Mouse (Mus musculus): Measurements from ENCODE around the gene Rabgap1l. TPM values are rescaled to one million over a fixed set of nuclear protein-coding genes. Genes with fewer than 3 reads are reported as not detected.
"Not testable (repeated sequence)": the region's sequence is repeated elsewhere in the genome, so short reads cannot be mapped to it uniquely, and the experiment has no call there.

Gene Rabgap1l
- polyA plus RNA-seq, 1 experiment: 14.2 TPM

DNA sequence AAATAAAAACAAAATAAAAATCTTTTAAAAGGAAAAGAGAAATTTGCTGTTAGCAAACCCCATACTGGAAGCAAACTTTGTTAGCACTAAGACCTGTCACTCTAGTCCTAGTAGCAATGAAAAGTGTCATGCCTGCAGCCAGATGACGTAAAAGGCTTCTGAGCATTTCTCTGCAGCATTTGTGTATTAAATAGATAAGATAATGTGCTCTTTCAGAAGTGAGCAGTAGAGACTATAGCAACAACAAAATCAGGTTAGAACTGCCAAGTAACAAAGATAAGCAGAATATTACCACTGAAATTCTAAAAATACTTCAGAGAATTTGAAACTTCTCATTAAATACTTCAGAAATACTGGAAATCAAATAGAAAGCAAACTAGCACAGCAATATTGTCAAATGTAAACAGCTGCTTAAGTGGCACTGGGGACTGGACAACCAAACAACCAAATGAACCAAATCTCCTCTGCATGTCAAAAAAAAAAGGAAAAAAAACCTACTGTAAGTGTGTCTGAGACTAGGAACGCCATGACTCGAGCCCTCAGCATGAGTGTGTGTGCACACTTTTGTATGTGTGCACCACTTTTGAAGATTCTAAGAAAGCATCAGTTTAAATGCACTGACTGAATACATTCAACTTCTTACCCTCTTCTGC lies 111.5 kb downstream of the Rabgap1l start:
- Histone ChIP-seq H3K36me3 (ENCODE audit: control insufficient read depth, insufficient read depth, low read length) (no peaks in the 10 kb centered on the region), H3K4me3 (ENCODE audit: control insufficient read depth, low read depth, low read length) (no peak overlapping the region), H3K4me1 (ENCODE audit: control insufficient read depth, insufficient read depth, low read length) (no peaks in the 10 kb centered on the region), H3K27ac (ENCODE audit: control insufficient read depth, insufficient read depth, low read depth, low read length) (no peak overlapping the region), H3K27me3 (ENCODE audit: control insufficient read depth, insufficient read depth, low read length) (no peaks in the 10 kb centered on the region)
- no peak for TF ChIP-seq CTCF (IDR thresholded peaks at IDR 0.05; ENCODE audit: control insufficient read depth, insufficient read depth, insufficient replicate concordance, low read depth, low read length)
- no peak for TF ChIP-seq POLR2A (IDR thresholded peaks at IDR 0.05; ENCODE audit: control insufficient read depth, low read depth, low read length)

DNA sequence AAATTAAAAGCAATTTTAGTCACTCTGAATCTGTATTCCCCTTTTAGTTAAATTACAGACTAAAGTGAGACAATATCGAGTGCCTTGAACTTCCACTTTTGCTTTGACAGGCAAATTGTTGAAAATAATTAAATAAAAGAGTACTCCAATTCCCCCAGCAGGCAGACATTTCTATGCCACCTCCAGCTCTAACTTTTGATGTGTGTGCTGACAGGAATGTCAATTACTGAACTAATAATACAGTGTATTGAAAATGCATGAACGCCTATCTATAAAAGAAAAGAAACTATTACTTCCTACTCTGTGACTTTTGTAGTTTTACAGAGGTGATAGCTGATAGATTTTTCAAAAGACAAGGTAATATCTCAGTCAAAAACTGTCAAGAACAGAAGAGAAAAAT lies 118.2 kb downstream of the Rabgap1l start:
- Histone ChIP-seq H3K36me3 (ENCODE audit: control insufficient read depth, insufficient read depth, low read length) (no peaks in the 10 kb centered on the region), H3K4me3 (ENCODE audit: control insufficient read depth, low read depth, low read length) (no peak overlapping the region), H3K27me3 (ENCODE audit: control insufficient read depth, insufficient read depth, low read length) (no peaks in the 10 kb centered on the region), H3K27ac (ENCODE audit: control insufficient read depth, insufficient read depth, low read depth, low read length) (no peak overlapping the region), H3K4me1 (ENCODE audit: control insufficient read depth, insufficient read depth, low read length) (no peaks in the 10 kb centered on the region)
- no peak for TF ChIP-seq CTCF (IDR thresholded peaks at IDR 0.05; ENCODE audit: control insufficient read depth, insufficient read depth, insufficient replicate concordance, low read depth, low read length)
- no peak for TF ChIP-seq POLR2A (IDR thresholded peaks at IDR 0.05; ENCODE audit: control insufficient read depth, low read depth, low read length)

DNA sequence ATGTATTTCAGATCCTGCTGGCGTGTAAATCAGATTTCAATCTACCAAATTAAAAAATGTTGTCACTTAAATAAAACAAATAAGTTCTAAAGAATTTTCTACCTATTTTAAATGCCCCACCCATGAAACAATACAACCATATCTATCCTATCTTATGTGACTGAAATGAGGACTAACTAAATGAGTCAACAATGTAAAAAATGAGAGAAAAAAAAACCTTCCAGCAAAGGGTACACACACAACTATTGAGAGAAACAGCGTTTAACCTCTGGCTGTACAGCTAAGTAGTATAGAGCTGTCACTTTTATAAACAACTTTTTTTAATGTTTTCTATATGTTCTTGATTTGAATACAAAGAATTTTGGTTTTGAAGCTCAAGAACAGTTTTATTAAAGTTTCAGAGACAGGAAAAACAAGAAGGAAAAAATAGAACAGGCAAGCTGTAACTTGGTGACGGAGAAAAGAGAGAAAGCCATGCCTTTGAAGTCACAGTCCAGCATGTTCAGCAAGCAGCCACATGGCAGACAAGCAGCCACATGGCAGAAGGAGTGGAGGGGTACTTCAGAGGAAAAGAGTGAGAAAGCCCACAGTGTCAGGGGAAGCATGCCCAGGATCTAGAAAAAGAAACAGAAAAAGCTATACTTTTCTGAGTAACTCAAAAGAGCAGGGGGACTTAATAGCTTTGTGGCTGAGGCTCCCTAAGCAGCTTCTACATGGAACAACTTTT lies 120.8 kb downstream of the Rabgap1l start:
- H3K27ac ChIP-seq (ENCODE audit: control insufficient read depth, insufficient read depth, low read depth, low read length): no peak overlapping the region
- H3K4me1 ChIP-seq (ENCODE audit: control insufficient read depth, insufficient read depth, low read length): no peaks in the 10 kb centered on the region
- no peaks in the 10 kb centered on the region for H3K27me3 ChIP-seq (ENCODE audit: control insufficient read depth, insufficient read depth, low read length)
- H3K36me3 ChIP-seq (ENCODE audit: control insufficient read depth, insufficient read depth, low read length): no peaks in the 10 kb centered on the region
- no peak for TF ChIP-seq POLR2A (IDR thresholded peaks at IDR 0.05; ENCODE audit: control insufficient read depth, low read depth, low read length)
- TF ChIP-seq CTCF (IDR thresholded peaks at IDR 0.05; ENCODE audit: control insufficient read depth, insufficient read depth, insufficient replicate concordance, low read depth, low read length): no peak
- H3K4me3 ChIP-seq (ENCODE audit: control insufficient read depth, low read depth, low read length): no peak overlapping the region

DNA sequence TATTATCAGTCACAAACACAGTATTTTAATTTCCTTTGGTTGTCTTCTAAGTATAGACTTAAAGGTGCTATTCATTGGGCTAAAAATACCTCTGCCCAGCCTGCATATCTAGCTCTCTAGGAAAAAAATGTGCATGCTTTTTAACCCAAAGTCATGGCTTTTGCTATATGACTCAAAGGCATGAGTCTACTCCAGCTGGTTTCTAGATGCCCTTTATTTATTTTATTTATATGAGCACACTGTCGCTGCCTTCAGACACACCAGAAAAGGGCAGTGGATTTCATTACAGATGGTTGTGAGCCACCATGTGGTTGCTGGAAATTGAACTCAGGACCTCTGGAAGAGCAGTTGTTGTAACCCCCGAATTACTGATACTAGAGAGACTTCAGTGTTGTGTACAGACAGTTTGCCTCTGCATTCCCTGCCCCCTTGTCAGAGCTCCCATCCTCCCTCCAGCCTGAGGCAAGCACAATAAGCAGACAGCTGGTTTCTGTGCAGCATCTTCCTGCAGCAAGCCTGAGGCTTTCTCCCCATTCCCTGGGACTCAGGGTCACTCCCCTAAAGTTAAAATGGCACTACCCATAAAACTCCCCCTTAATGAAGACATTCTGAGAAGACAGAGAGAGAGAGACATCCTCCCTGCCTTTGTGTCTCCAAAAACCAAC lies 137.1 kb downstream of the Rabgap1l start:
- Histone ChIP-seq H3K4me1 (ENCODE audit: control insufficient read depth, insufficient read depth, low read length) (no peaks in the 10 kb centered on the region), H3K36me3 (ENCODE audit: control insufficient read depth, insufficient read depth, low read length) (no peaks in the 10 kb centered on the region), H3K27me3 (ENCODE audit: control insufficient read depth, insufficient read depth, low read length) (no peaks in the 10 kb centered on the region), H3K27ac (ENCODE audit: control insufficient read depth, insufficient read depth, low read depth, low read length) (no peak overlapping the region), H3K4me3 (ENCODE audit: control insufficient read depth, low read depth, low read length) (no peak overlapping the region)
- TF ChIP-seq CTCF (IDR thresholded peaks at IDR 0.05; ENCODE audit: control insufficient read depth, insufficient read depth, insufficient replicate concordance, low read depth, low read length) (no peak), POLR2A (IDR thresholded peaks at IDR 0.05; ENCODE audit: control insufficient read depth, low read depth, low read length) (no peak)

DNA sequence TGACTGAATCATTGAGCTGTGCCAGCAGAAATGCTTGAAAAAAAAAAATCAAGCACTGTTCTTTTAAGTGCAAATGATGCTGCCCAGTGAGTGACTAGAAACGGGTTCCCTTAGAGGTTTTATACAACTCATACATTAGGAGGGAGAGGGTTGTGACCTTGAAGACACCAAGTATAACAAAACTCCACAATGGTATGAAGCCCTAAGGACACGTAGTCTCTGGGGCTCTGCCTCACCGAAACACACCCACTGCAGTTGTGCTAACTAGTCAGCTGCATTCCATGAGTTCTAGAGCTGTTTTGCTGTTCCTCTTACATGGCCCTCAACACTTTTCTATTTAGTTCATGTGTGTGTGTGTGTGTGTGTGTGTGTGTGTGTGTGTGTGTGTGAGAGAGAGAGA lies 141.3 kb downstream of the Rabgap1l start:
- H3K36me3 ChIP-seq (ENCODE audit: control insufficient read depth, insufficient read depth, low read length): no peaks in the 10 kb centered on the region
- no peaks in the 10 kb centered on the region for H3K4me1 ChIP-seq (ENCODE audit: control insufficient read depth, insufficient read depth, low read length)
- no peak overlapping the region for H3K27ac ChIP-seq (ENCODE audit: control insufficient read depth, insufficient read depth, low read depth, low read length)
- H3K27me3 ChIP-seq (ENCODE audit: control insufficient read depth, insufficient read depth, low read length): no peaks in the 10 kb centered on the region
- TF ChIP-seq POLR2A (IDR thresholded peaks at IDR 0.05; ENCODE audit: control insufficient read depth, low read depth, low read length) (no peak), CTCF (IDR thresholded peaks at IDR 0.05; ENCODE audit: control insufficient read depth, insufficient read depth, insufficient replicate concordance, low read depth, low read length) (no peak)
- H3K4me3 ChIP-seq (ENCODE audit: control insufficient read depth, low read depth, low read length): no peak overlapping the region

DNA sequence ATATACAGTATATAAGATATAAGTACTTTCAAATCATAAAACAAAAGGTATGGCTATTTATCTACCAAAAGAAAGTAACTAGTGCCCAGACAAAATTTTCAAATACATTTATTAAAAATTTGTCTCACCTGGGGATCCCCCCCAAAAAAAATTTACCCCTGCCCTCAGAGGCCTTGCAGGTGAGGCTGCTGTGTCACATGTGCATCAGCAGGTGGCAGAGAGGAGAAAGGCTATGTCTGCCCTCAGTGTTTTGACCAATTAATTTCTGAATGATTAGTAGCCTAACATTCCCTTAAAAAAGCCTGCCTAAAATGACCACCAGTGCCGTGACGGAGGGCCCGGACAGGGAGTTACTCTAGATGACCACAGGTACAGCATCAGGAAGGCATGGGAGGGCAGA lies 147.6 kb downstream of the Rabgap1l start:
- Histone ChIP-seq H3K27ac (ENCODE audit: control insufficient read depth, insufficient read depth, low read depth, low read length) (no peak overlapping the region), H3K4me1 (ENCODE audit: control insufficient read depth, insufficient read depth, low read length) (no peaks in the 10 kb centered on the region), H3K4me3 (ENCODE audit: control insufficient read depth, low read depth, low read length) (no peak overlapping the region), H3K27me3 (ENCODE audit: control insufficient read depth, insufficient read depth, low read length) (no peaks in the 10 kb centered on the region), H3K36me3 (ENCODE audit: control insufficient read depth, insufficient read depth, low read length) (no peaks in the 10 kb centered on the region)
- TF ChIP-seq CTCF (IDR thresholded peaks at IDR 0.05; ENCODE audit: control insufficient read depth, insufficient read depth, insufficient replicate concordance, low read depth, low read length) (no peak), POLR2A (IDR thresholded peaks at IDR 0.05; ENCODE audit: control insufficient read depth, low read depth, low read length) (no peak)

DNA sequence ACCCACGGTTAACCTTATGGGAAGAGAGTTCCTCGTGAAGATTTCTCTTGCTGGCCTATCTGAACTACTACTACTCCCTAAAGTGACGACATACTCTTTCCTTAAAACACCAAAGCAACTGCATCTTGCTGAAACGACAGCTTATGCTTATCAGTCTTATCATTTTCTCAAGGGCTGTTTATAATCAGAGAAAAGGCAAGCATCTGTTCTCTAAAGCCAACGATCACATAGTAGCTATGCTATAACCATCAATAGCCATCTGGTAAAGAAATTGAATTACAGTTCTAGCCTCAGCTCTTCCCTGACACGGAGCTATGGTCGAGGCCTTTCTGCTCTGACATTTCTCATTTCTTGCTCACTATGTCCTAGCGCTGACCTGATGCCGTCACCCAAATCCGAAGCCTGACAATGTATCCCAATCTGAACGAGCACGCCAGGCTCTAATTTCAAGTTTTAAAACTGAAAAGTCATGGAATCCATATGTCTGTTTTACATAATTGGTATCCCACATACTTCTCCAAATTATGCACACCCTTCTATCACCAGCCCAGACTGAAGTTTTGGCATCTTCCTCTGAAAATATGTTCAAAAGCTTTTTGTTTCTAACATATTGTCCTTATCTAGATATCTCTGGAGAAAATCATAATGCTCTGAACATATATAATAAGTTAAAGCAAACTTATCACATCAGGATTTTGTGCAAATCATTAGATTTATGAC lies 164.6 kb downstream of the Rabgap1l start:
- H3K36me3 ChIP-seq (ENCODE audit: control insufficient read depth, insufficient read depth, low read length): no peaks in the 10 kb centered on the region
- H3K27ac ChIP-seq (ENCODE audit: control insufficient read depth, insufficient read depth, low read depth, low read length): no peak overlapping the region
- no peaks in the 10 kb centered on the region for H3K27me3 ChIP-seq (ENCODE audit: control insufficient read depth, insufficient read depth, low read length)
- no peak for TF ChIP-seq CTCF (IDR thresholded peaks at IDR 0.05; ENCODE audit: control insufficient read depth, insufficient read depth, insufficient replicate concordance, low read depth, low read length)
- TF ChIP-seq POLR2A (IDR thresholded peaks at IDR 0.05; ENCODE audit: control insufficient read depth, low read depth, low read length): no peak
- H3K4me1 ChIP-seq (ENCODE audit: control insufficient read depth, insufficient read depth, low read length): no peaks in the 10 kb centered on the region
- no peak overlapping the region for H3K4me3 ChIP-seq (ENCODE audit: control insufficient read depth, low read depth, low read length)

DNA sequence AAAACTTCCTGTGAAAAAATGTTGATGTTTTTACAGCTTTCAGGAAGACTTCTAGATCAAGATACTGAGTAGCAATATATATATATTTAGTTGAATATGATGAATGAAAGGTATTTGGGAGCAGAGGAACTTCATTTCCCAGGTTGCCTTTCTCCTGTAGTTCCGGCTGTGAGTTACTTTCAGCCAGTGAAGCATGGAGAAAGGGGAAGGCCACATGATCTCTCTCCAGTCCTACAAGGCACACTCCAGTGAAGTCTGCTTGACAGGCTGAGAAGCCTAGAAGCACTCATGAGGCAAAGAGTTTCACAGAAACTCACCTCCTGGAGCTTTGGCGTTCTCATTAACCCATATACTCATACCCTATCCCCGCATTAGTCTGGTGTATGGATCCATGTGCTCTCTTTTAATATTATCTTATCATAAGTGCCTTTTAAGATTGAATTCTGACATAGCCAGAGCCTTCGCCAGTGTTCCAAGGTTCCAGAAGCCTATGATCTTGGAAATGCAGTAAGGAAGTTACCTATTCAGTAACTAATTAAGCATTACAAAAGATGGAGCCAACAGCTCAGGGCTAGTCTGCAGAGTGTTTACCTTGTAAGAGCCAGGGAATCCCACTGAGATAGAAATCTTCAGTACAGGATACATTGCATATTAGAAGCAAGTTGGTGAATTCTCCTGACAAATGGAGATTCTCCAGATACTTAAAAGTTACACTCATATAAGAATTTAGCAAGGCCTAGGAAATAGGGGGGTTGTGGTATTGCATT lies 168.5 kb downstream of the Rabgap1l start:
- H3K27me3 ChIP-seq (ENCODE audit: control insufficient read depth, insufficient read depth, low read length); H3K4me3 ChIP-seq (ENCODE audit: control insufficient read depth, low read depth, low read length); H3K4me1 ChIP-seq (ENCODE audit: control insufficient read depth, insufficient read depth, low read length); H3K27ac ChIP-seq (ENCODE audit: control insufficient read depth, insufficient read depth, low read depth, low read length); H3K36me3 ChIP-seq (ENCODE audit: control insufficient read depth, insufficient read depth, low read length): not testable (repeated sequence)
